Mouse (Mus musculus): ENCODE results near the gene Cxadr.

GRCm38 (mm10) chr16:78389122-78389521, 87.8 kb downstream of the Cxadr start:
- TF ChIP-seq EP300 (IDR thresholded peaks at IDR 0.05; ENCODE audit: low read depth) (no peak), CTCF (IDR thresholded peaks at IDR 0.05; ENCODE audit: low read depth) (no peak)
